Mouse (Mus musculus) megakaryocyte, embryonic 14.5 days (primary cell): ENCODE measurements around the gene Ssxb6. TPM values are rescaled to one million over a fixed set of nuclear protein-coding genes. Genes with fewer than 3 reads are reported as not detected.
"Not testable (repeated sequence)": the region's sequence is repeated elsewhere in the genome, so short reads cannot be mapped to it uniquely, and the experiment has no call there.

Experiments
- H3K27me3 ChIP-seq: replicated peaks from 2 replicates; pipeline ENCODE3; 2012; ENCODE audit warnings: inconsistent platforms
- H3K36me3 ChIP-seq: replicated peaks from 2 replicates; pipeline ENCODE3; 2012; ENCODE audit warnings: low read length, inconsistent platforms, mixed read lengths
- H3K4me1 ChIP-seq: 2 replicates; pipeline ENCODE4 v1.6.1; 2012; ENCODE audit warnings: inconsistent platforms
- H3K4me3 ChIP-seq: replicated peaks from 2 replicates; pipeline ENCODE3; 2012; ENCODE audit warnings: moderate library complexity, mild to moderate bottlenecking, inconsistent platforms
- H3K9me3 ChIP-seq: 2 replicates; pipeline ENCODE4 v1.6.1; 2012; ENCODE audit warnings: inconsistent platforms
- FLI1 ChIP-seq: IDR thresholded peaks from 2 replicates; pipeline ENCODE4 v1.6.1; 2012; ENCODE audit warnings: low read length, inconsistent platforms, mixed read lengths
- GATA1 ChIP-seq: IDR thresholded peaks from 3 replicates; pipeline ENCODE4 v1.6.1; 2012; ENCODE audit warnings: mixed read lengths, low read length, inconsistent platforms, borderline replicate concordance
- polyA plus RNA-seq: library from polyadenylated mRNA; stranded (reverse); fragments of >175 nt; gene quantifications from 2 replicates; pipeline ENCODE4 v1.2.3, GENCODE M21; 2012; ENCODE audit warnings: low replicate concordance; ENCODE audit not compliant: insufficient read depth

Gene Ssxb6
- polyA plus RNA-seq = not detected in 2 replicates

DNA sequence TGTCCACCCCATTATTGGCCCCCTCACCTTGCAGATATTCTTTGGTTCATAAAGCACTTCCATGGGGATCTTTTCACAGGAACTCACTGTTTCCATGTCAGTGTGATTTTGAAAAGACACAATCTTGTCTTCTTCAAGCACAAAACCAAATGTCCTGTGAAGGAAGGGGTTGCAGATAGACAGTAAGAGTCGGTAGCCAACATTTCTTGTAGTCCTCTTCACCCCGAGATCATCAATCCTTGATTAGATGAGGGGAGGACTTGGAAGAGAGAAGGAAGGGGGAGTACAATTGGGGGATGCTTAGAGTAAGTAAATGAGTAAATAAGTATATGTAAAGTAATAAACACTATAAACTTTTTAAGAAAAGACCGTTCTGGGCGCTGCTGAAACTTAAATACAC, at the start of gene Ssxb6:
Gene Ssxb6, minus strand, starts transcription at position 101 of the 400 bp plus-strand sequence.
- H3K27me3 ChIP-seq, H3K4me3 ChIP-seq, H3K36me3 ChIP-seq, H3K4me1 ChIP-seq, H3K9me3 ChIP-seq: not testable (repeated sequence)

GRCm38 (mm10) chrX:8591716-8592115, 43.7 kb upstream of the Ssxb6 start, which contains the start of gene Ssxb3:
Gene Ssxb3 (minus strand): TSS chrX:8591816.
- not testable (repeated sequence) for H3K36me3 ChIP-seq, H3K9me3 ChIP-seq, H3K4me3 ChIP-seq

DNA sequence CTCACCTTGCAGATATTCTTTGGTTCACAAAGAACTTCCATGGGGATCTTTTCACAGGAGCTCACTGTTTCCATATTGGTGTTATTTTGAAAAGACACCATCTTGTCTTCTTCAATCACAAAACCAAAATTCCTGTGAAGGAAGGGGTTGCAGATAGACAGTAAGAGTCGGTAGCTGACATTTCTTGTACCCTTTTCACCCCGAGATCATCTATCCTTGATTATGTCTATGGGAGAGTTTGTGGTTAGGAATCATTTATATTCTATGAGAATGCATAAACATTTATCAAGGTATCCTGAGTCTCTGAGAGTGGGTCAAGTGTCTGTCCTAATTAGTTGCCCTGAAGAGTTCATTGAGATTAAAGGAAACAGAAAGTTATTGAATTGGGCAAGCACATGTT, 23.2 kb downstream of the Ssxb6 start, which contains the start of gene Gm14459:
Gene Gm14459, minus strand, starts transcription at position 101 of the 400 bp plus-strand sequence.
- TF ChIP-seq GATA1 = no peak
- TF ChIP-seq FLI1 = no peak
- Histone ChIP-seq H3K4me3 (no peak within 1 kb of the TSS), H3K27me3 (no peaks in the 10 kb centered on the region), H3K4me1 (no peaks in the 10 kb centered on the region), H3K36me3 (no peaks in the 10 kb centered on the region), H3K9me3 (no peaks in the 10 kb centered on the region; the same call in 1 of the 2 replicates)

More at GRCm38 (mm10) chrX:8591716-8592115, 43.7 kb upstream of the Ssxb6 start, which contains the start of gene Ssxb3:
- not testable (repeated sequence) for H3K27me3 ChIP-seq, H3K4me1 ChIP-seq

Other genes starting within 250 kb of the Ssxb6 start
- gene Ssxb10, start 220.8 kb downstream of the Ssxb6 start, polyA plus RNA-seq = not detected in 2 replicates
- not detected in 2 replicates for gene Ssxb9, start 181.3 kb downstream of the Ssxb6 start, polyA plus RNA-seq
- gene Ssxb1, start 134.9 kb downstream of the Ssxb6 start, polyA plus RNA-seq = not detected in 2 replicates
- gene Ssxb2, start 86.5 kb downstream of the Ssxb6 start, polyA plus RNA-seq = not detected in 2 replicates
- gene Gm14459, start 23.3 kb downstream of the Ssxb6 start, polyA plus RNA-seq = not detected in 2 replicates
- not detected in 2 replicates for gene Ssxb3, start 43.6 kb upstream of the Ssxb6 start, polyA plus RNA-seq
- gene Ssxb8, start 142.6 kb upstream of the Ssxb6 start, polyA plus RNA-seq = not detected in 2 replicates
- gene Ssx9, start 200.2 kb upstream of the Ssxb6 start, polyA plus RNA-seq = not detected in 2 replicates